ENCODE assay signal across 9 mouse cellular contexts in the genomic region with DNA sequence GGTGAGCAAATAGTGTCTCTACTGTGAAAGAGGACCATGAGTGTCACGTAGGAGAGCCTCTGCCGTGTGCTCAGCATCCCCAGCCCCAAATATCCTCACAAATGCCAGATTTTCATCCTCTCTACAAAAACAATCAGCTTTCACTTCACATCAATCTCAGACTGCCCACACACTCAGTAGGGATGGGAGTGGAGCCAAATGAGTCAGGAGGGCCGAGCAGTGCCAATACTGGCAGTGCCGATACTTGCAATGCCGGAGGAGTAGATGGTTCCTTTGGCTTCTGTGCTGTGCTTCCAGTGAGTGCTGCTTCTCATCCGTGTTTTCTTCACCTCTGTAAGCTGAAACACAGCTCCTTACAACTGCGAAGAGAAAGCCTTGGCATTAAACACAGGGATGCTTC.
DNase-seq lines count a peak whose midpoint lies in the region; ATAC-seq lines count a peak whose summit lies in the region.
"Had no signal": no experiment of that assay in that cellular context is flagged by ENCODE, and none has a peak within 500 bp of the region (broad histone marks: within the 10 kb centered on the region; RNA-seq: fewer than 3 reads in every experiment).

No protein-coding gene starts in this region.

- no peaks in the 10 kb centered on the region for H3K9me3 ChIP-seq in hindbrain, embryonic 15.5 days
- H3K9me3 ChIP-seq in hindbrain, embryonic 12.5 days (replicated peaks), result no peaks in the 10 kb centered on the region
- H3K9me3 ChIP-seq in midbrain, embryonic 15.5 days, result no peaks in the 10 kb centered on the region

- H3K4me1 ChIP-seq in hindbrain, embryonic 15.5 days (replicated peaks), result peaks cover 16% of the 10 kb centered on the region
- H3K4me1 ChIP-seq in hindbrain, embryonic 12.5 days, result peaks cover 9% of the 10 kb centered on the region
- H3K4me1 ChIP-seq in midbrain, embryonic 15.5 days, result peaks cover 3% of the 10 kb centered on the region; the same call in 1 of the 2 replicates

- peak; percentile 24 for DNase-seq in adrenal gland, adult 8-10 months
- DNase-seq in cerebellum, adult 9-10 months, result peak; percentile 61
- peak; percentile 71 for DNase-seq in layer of hippocampus, adult 9-11 months
- DNase-seq in gastrocnemius, postnatal 4 days (ENCODE audit: low spot score in 2 of 2), result no peak
- no peak for DNase-seq in thymus, postnatal 25 days
- DNase-seq: gastrocnemius, postnatal 36 days had no signal

- no peak overlapping the region for H3K27ac ChIP-seq in hindbrain, embryonic 15.5 days (replicated peaks)
- no peak overlapping the region for H3K27ac ChIP-seq in hindbrain, embryonic 12.5 days
- H3K27ac ChIP-seq in midbrain, embryonic 15.5 days, result no peak overlapping the region

- 60% methylated on average over 7 of the region's 7 CpGs for WGBS in hindbrain, embryonic 15.5 days
- WGBS in hindbrain, embryonic 12.5 days, result 91% methylated on average over 7 of the region's 7 CpGs
- WGBS in midbrain, embryonic 15.5 days, result 73% methylated on average over 7 of the region's 7 CpGs

- peak; percentile 38; the same call in 1 of the 2 replicates for ATAC-seq in hindbrain, embryonic 15.5 days (ENCODE audit: low FRiP score, low read depth)
- ATAC-seq in hindbrain, embryonic 12.5 days (ENCODE audit: low FRiP score), result no peak
- no peak for ATAC-seq in midbrain, embryonic 15.5 days (replicated peaks)

- no peak overlapping the region for H3K4me2 ChIP-seq in hindbrain, embryonic 15.5 days
- H3K4me2 ChIP-seq in hindbrain, embryonic 12.5 days (replicated peaks), result no peak overlapping the region
- H3K4me2 ChIP-seq in midbrain, embryonic 15.5 days, result no peak overlapping the region

- H3K36me3 ChIP-seq in hindbrain, embryonic 15.5 days, result no peaks in the 10 kb centered on the region
- no peaks in the 10 kb centered on the region for H3K36me3 ChIP-seq in hindbrain, embryonic 12.5 days
- no peaks in the 10 kb centered on the region for H3K36me3 ChIP-seq in midbrain, embryonic 15.5 days (replicated peaks)

- H3K9ac ChIP-seq in hindbrain, embryonic 15.5 days, result no peak overlapping the region
- H3K9ac ChIP-seq in hindbrain, embryonic 12.5 days, result no peak overlapping the region
- no peak overlapping the region for H3K9ac ChIP-seq in midbrain, embryonic 15.5 days

- H3K4me3 ChIP-seq in hindbrain, embryonic 15.5 days, result no peak overlapping the region
- H3K4me3 ChIP-seq in hindbrain, embryonic 12.5 days, result no peak overlapping the region
- H3K4me3 ChIP-seq in midbrain, embryonic 15.5 days, result no peak overlapping the region

- no peaks in the 10 kb centered on the region for H3K27me3 ChIP-seq in hindbrain, embryonic 15.5 days
- H3K27me3 ChIP-seq in hindbrain, embryonic 12.5 days, result no peaks in the 10 kb centered on the region
- no peaks in the 10 kb centered on the region for H3K27me3 ChIP-seq in midbrain, embryonic 15.5 days (replicated peaks)

Comparison
In these comparisons a context has a peak if more than half of its experiments do, and no peak if none do; other contexts are left out.
1. DNase-seq: peak in adrenal gland, adult 8-10 months (single experiment), cerebellum, adult 9-10 months (single experiment) and layer of hippocampus, adult 9-11 months (single experiment); none in gastrocnemius, postnatal 4 days (0 of 2) and thymus, postnatal 25 days (single experiment).